Comparison of ENCODE assay signal across 9 mouse cellular contexts in genomic region chr1:160259884-160260283, GRCm38 (mm10). TPM values are rescaled to one million over a fixed set of nuclear protein-coding genes. Genes with fewer than 3 reads are reported as not detected.
DNase-seq lines count a peak whose midpoint lies in the region; ATAC-seq and TF ChIP-seq lines count a peak whose summit lies in the region.
"Had no signal": no experiment of that assay in that cellular context is flagged by ENCODE, and none has a peak within 500 bp of the region (broad histone marks: within the 10 kb centered on the region; RNA-seq: fewer than 3 reads in every experiment).

No protein-coding gene starts in this region.

- H3K27me3 ChIP-seq in kidney, embryonic 14.5 days (ENCODE audit: control insufficient read depth, insufficient read depth, low read length) = no peaks in the 10 kb centered on the region
- no peaks in the 10 kb centered on the region for H3K27me3 ChIP-seq in hindbrain, postnatal 0 days (ENCODE audit: insufficient read depth, low read length)
- H3K27me3 ChIP-seq in midbrain, embryonic 12.5 days = no peaks in the 10 kb centered on the region

- no peak for TF ChIP-seq CTCF in hindbrain, postnatal 0 days (IDR thresholded peaks at IDR 0.05; ENCODE audit: low read depth)

- no peaks in the 10 kb centered on the region for H3K9me3 ChIP-seq in kidney, embryonic 14.5 days (ENCODE audit: control insufficient read depth, low read length)
- H3K9me3 ChIP-seq in hindbrain, postnatal 0 days (ENCODE audit: low read length) = no peaks in the 10 kb centered on the region
- no peaks in the 10 kb centered on the region for H3K9me3 ChIP-seq in midbrain, embryonic 12.5 days

- H3K27ac ChIP-seq in kidney, embryonic 14.5 days (ENCODE audit: low read depth, low read length) = no peak overlapping the region
- H3K27ac ChIP-seq in hindbrain, postnatal 0 days = 0 out of 2 replicates have a peak overlapping the region, but pooled peaks have one; percentile 45
- no peak overlapping the region for H3K27ac ChIP-seq in midbrain, embryonic 12.5 days (replicated peaks)

- no peak overlapping the region for H3K4me2 ChIP-seq in kidney, embryonic 14.5 days (replicated peaks; ENCODE audit: low read depth, low read length)
- no peak overlapping the region for H3K4me2 ChIP-seq in hindbrain, postnatal 0 days (ENCODE audit: low read depth, low read length)
- H3K4me2 ChIP-seq in midbrain, embryonic 12.5 days (replicated peaks) = no peak overlapping the region

- no peak overlapping the region for H3K4me3 ChIP-seq in kidney, embryonic 14.5 days (ENCODE audit: low read length)
- H3K4me3 ChIP-seq in hindbrain, postnatal 0 days (ENCODE audit: low read length) = no peak overlapping the region
- no peak overlapping the region for H3K4me3 ChIP-seq in midbrain, embryonic 12.5 days

- H3K9ac ChIP-seq in kidney, embryonic 14.5 days (ENCODE audit: low read depth, low read length) = no peak overlapping the region
- no peak overlapping the region for H3K9ac ChIP-seq in hindbrain, postnatal 0 days (replicated peaks; ENCODE audit: low read length)
- H3K9ac ChIP-seq in midbrain, embryonic 12.5 days (replicated peaks) = no peak overlapping the region

- peak; percentile 29 for DNase-seq in kidney, adult 18-20 months
- DNase-seq in cerebellum, postnatal 10 days = peak; percentile 71 to 79
- DNase-seq in hindbrain, postnatal 0 days (ENCODE audit: low spot score) = peak; percentile 78
- DNase-seq in urinary bladder, postnatal 4 days (ENCODE audit: low spot score in 2 of 2) = no peak
- no peak for DNase-seq in layer of hippocampus, postnatal 25 days (ENCODE audit: extremely low spot score in 1 of 2, low spot score in 1 of 2)
- no peak for DNase-seq in gastrocnemius, adult 18-20 months (ENCODE audit: low spot score)

- H3K36me3 ChIP-seq in kidney, embryonic 14.5 days (ENCODE audit: control insufficient read depth, insufficient read depth, low read length) = no peaks in the 10 kb centered on the region
- no peaks in the 10 kb centered on the region for H3K36me3 ChIP-seq in hindbrain, postnatal 0 days (ENCODE audit: insufficient read depth, low read length)
- H3K36me3 ChIP-seq in midbrain, embryonic 12.5 days = no peaks in the 10 kb centered on the region

- no peak for ATAC-seq in kidney, embryonic 14.5 days (ENCODE audit: low FRiP score, low TSS enrichment)
- peak; percentile 84 for ATAC-seq in hindbrain, postnatal 0 days
- 0 out of 2 replicates have a peak, but pooled peaks have one; percentile 54 for ATAC-seq in midbrain, embryonic 12.5 days (ENCODE audit: low FRiP score, low read depth)
- ATAC-seq: activated CD4-positive, CD25-positive, alpha-beta regulatory T cell, adult 4 months had no signal

- H3K4me1 ChIP-seq in kidney, embryonic 14.5 days (ENCODE audit: control insufficient read depth, insufficient read depth, low read length) = no peaks in the 10 kb centered on the region
- H3K4me1 ChIP-seq in hindbrain, postnatal 0 days (ENCODE audit: insufficient read depth, low read length) = no peaks in the 10 kb centered on the region; the same call in 1 of the 2 replicates
- no peaks in the 10 kb centered on the region for H3K4me1 ChIP-seq in midbrain, embryonic 12.5 days

- 64% methylated on average over 7 of the region's 7 CpGs for WGBS in kidney, embryonic 14.5 days
- 26% methylated on average over 7 of the region's 7 CpGs for WGBS in hindbrain, postnatal 0 days
- WGBS in midbrain, embryonic 12.5 days = 55% methylated on average over 7 of the region's 7 CpGs

RNA-seq across cellular contexts. Expression of gene Cacybp, which starts 47.2 kb away (rescaled TPM):
- 252 and 302 TPM in 2 replicates for polyA plus RNA-seq in kidney, embryonic 14.5 days (2014; fragmentation: Nextera tagmentation; extraction: Ambion mirVana)
- 49.5 and 76.6 TPM in 2 replicates for total RNA-seq in hindbrain, postnatal 0 days (2014; rRNA removed)
- 316 and 317 TPM in 2 replicates for polyA plus RNA-seq in hindbrain, postnatal 0 days (2015; fragmentation: Nextera tagmentation; extraction: Ambion mirVana)
- 268 and 274 TPM in 2 replicates for polyA plus RNA-seq in midbrain, embryonic 12.5 days (2016; fragmentation: Nextera tagmentation; extraction: Ambion mirVana)
- total RNA-seq in layer of hippocampus, postnatal 25 days (2021) = 10 to 100 TPM; 77.9 to 91.1 TPM
- total RNA-seq in gastrocnemius, adult 18-20 months (2021) = 10 to 100 TPM; 55.7 to 56.1 TPM

Comparison
In these comparisons a context has a peak if more than half of its experiments do, and no peak if none do; other contexts are left out.
1. DNase-seq: peak in kidney, adult 18-20 months (single experiment), cerebellum, postnatal 10 days (2 of 2) and hindbrain, postnatal 0 days (single experiment); none in urinary bladder, postnatal 4 days (0 of 2), layer of hippocampus, postnatal 25 days (0 of 2) and gastrocnemius, adult 18-20 months (single experiment).